Mouse (Mus musculus) midbrain, postnatal 0 days (tissue): ENCODE measurements at regions not wholly inside any gene's neighbourhood (a gene's known extent, or its start where the extent isn't known, plus 50 kb on each side); places are given as distances from the start of the nearest gene placed in this dataset.

Experiments used
- ATAC-seq: fragments of 200-750 bp; cut with Nextera tagmentation; 2 replicates; pipeline ENCODE4 v1.8.0; 2017; ENCODE audit warnings: moderate number of reproducible peaks, mild to moderate bottlenecking, moderate TSS enrichment, moderate library complexity; ENCODE audit not compliant: low FRiP score
- DNase-seq: peaks from one replicate; pipeline ENCODE4 v3.0.0-alpha.2; 2015; ENCODE audit warnings: low spot score
- H3K27ac ChIP-seq: fragments of 300-500 bp; sonication (generic); 2 replicates; pipeline ENCODE4 v1.5.1; 2014; ENCODE audit warnings: low read depth, mild to moderate bottlenecking, low read length, mixed read lengths
- H3K27me3 ChIP-seq: fragments of 300-500 bp; sonication (generic); 2 replicates; pipeline ENCODE4 v1.6.1; 2014; ENCODE audit warnings: low read length, control low read depth, mixed read lengths; ENCODE audit not compliant: insufficient read depth
- H3K36me3 ChIP-seq: fragments of 300-500 bp; sonication (generic); 2 replicates; pipeline ENCODE4 v1.6.1; 2014; ENCODE audit warnings: low read length, control low read depth, mixed read lengths; ENCODE audit not compliant: insufficient read depth
- H3K4me1 ChIP-seq: fragments of 300-500 bp; sonication (generic); 2 replicates; pipeline ENCODE4 v1.6.1; 2014; ENCODE audit warnings: mild to moderate bottlenecking, control low read depth, antibody characterized with exemption, low read length, mixed read lengths; ENCODE audit not compliant: insufficient read depth
- H3K4me2 ChIP-seq: fragments of 300-500 bp; sonication (generic); 2 replicates; pipeline ENCODE4 v1.6.1; 2014; ENCODE audit warnings: low read depth, mild to moderate bottlenecking, low read length, mixed read lengths; ENCODE audit not compliant: poor library complexity, severe bottlenecking
- H3K4me3 ChIP-seq: fragments of 300-500 bp; sonication (generic); 2 replicates; pipeline ENCODE4 v1.5.1; 2014; ENCODE audit warnings: low read depth, mild to moderate bottlenecking, low read length, moderate library complexity
- H3K9ac ChIP-seq: fragments of 300-500 bp; sonication (generic); replicated peaks from 2 replicates; pipeline ENCODE4 v1.6.1; 2014; ENCODE audit warnings: mild to moderate bottlenecking, low read length, moderate library complexity, mixed read lengths; ENCODE audit not compliant: poor library complexity, severe bottlenecking
- H3K9me3 ChIP-seq: fragments of 300-500 bp; sonication (generic); 2 replicates; pipeline ENCODE4 v1.6.1; 2016; ENCODE audit warnings: low read length, control low read depth
- CTCF ChIP-seq: IDR thresholded peaks from 2 replicates; pipeline ENCODE4 v1.5.1; 2016; ENCODE audit warnings: antibody characterized with exemption, mild to moderate bottlenecking
- WGBS: fragments of 180-500 bp; shearing (Covaris S2); extraction: QIAGEN DNeasy Blood & Tissue Kit; methylation state at CpG from one replicate; pipeline ENCODE4 v1.1.7; 2014; 5-methylcytosine and 5-hydroxymethylcytosine counted together

- 95% methylated on average over 2 of the region's 2 CpGs for WGBS
- H3K4me3 ChIP-seq, result no peak overlapping the region
- no peak for TF ChIP-seq CTCF
- H3K4me2 ChIP-seq, result no peak overlapping the region
- no peak overlapping the region for H3K27ac ChIP-seq
- no peaks in the 10 kb centered on the region for H3K36me3 ChIP-seq
- no peaks in the 10 kb centered on the region for H3K4me1 ChIP-seq
- ATAC-seq (no peak), DNase-seq (no peak)
- no peak overlapping the region for H3K9ac ChIP-seq
- H3K27me3 ChIP-seq, result no peaks in the 10 kb centered on the region
- no peaks in the 10 kb centered on the region for H3K9me3 ChIP-seq
These were observed 992.1 kb upstream of the Tmprss15 start for GRCm38 (mm10) chr16:80083035-80083434.

GRCm38 (mm10) chr16:80073675-80074074, 982.8 kb upstream of the Tmprss15 start:
- WGBS, result 30% methylated on average over 3 of the region's 3 CpGs
- Histone ChIP-seq H3K4me3 (no peak overlapping the region), H3K9me3 (no peaks in the 10 kb centered on the region), H3K36me3 (no peaks in the 10 kb centered on the region), H3K27me3 (no peaks in the 10 kb centered on the region), H3K9ac (no peak overlapping the region), H3K4me2 (no peak overlapping the region), H3K4me1 (no peaks in the 10 kb centered on the region), H3K27ac (no peak overlapping the region)
- ATAC-seq (no peak), DNase-seq (peak; percentile 59)
- no peak for TF ChIP-seq CTCF
